Mouse (Mus musculus) c-Kit-positive CD71-negative TER-119-negative erythroid progenitor cells, embryonic 14.5 days (primary cell): ENCODE data around the gene Gli2.

Experiments used
- DNase-seq: peaks from one replicate; pipeline ENCODE4 v3.0.0-alpha.2; 2013; ENCODE audit warnings: low read depth

The Gli2 gene

DNA sequence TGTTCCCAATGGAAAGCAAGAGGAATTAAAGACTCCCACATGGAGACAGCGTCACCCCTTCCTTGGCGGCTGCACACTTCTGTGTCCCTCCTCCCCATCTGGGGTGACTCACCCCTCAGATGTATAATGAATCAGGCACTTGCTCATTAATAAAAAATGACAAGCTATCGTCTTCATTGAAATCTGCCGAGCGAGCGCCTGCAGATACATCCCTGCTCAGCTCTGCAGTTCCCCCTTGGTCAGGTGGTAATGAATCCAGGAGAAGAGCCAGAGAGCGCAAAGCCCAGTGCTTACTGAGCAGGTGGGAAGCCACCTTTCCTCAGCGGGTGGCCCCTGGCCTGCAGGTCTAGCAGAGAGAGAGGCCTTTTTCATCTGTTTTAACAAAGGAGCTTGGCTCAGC, 112.1 kb downstream of the Gli2 start:
- DNase-seq = no peak

DNA sequence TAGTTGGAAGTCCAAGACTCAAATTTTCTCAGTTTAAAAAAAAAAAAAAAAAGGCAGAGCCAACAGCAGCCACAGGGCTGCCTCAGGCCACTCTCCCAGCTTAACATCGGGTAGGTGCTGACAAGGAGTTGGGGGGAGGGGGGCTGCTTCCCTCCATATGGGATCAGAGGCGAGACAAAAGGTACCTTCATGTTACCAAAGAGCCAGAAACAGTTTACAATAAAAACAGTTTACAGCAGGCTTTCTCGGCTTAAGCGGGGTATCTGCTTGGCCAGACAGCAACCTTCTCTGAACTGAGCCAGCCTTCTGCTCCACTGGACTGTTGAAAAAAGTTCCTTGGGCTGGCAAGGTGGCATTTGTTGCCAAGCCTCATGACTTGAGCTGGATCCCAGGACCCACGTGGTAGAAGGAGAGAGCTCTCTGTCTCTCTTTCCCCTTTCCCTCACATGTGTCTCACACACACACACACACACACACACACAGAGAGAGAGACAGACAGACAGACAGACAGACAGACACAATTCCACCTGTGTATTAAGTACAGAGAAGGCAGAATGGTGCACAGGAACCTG, 113.1 kb downstream of the Gli2 start:
- no peak for DNase-seq

DNA sequence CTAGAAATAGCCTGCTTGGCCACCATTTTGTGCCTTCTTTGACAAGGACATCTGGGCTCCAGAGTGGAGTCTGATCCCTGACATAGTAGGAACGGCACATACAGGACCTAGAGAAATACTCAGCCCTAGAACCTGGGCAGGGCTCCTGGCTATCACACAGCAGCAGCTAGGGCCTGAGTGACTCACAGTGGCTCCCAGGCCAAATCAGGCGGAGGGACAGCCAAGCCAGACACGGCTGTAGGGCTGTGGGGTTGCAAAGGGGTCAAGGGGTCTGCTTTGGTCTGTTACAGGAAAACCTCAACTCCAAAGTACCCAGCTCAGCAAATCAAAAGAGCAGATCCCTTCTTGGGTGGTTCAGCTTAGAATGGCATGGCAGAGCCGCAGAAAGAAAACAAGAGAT, 115.2 kb downstream of the Gli2 start:
- DNase-seq = no peak

DNA sequence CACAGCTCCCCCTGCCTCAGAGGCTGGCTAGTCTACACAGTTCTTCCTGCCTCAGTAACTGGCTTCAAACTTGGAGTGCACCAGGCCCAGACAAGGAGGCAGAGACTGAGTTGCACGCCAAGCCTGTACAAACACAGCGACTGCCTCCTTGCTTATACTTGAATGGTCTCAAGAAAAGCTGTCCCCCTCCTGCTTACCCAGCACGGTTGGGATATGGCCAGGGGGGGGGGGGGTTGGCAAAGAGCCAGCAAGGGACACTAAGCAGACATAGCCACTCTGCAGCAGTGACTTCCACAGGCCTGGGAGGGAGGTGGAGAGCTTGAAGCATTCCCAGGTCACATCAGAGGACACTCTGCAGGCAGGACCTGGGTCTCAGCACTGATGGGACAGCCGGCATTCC, 117.3 kb downstream of the Gli2 start:
- DNase-seq = no peak

DNA sequence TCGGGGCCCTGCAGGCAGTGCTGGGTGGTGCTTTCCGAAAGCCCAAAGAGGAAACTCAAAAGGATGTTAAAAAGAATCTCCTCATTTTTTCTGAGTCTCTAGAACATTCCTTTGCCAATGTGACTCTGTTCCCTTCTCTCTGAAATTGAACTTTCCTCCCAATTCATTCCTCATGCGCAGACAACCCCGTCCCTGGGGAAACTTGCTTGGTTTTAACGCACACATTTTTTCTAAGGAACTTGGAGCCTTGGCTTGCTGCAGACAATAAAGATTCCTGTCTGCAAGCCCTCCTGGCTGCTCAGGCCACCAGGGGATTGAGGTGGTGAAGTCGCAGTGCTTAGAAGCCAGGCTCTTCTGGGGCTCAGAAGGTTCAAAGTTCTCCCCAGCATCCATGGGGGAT, 117.9 kb downstream of the Gli2 start:
- no peak for DNase-seq

DNA sequence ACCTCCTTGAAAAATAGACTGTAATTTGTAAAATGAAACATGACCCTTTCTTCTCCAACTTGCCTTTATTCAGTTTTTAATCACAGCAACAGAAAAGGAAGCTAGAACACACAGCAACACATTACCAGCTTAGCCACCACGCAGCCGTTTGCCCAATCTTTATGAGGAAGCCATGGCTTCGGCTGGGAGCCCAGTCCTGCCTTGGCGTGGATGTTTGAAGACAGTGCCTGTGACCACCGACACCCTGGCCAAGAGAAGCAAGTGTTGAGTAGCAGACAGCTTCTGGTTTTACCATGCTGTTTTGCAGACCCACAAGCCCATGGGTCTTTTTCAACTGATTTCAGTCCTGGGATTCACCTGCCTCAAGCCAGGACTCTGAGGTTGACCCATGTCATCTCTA, 121.3 kb downstream of the Gli2 start:
- DNase-seq = no peak

DNA sequence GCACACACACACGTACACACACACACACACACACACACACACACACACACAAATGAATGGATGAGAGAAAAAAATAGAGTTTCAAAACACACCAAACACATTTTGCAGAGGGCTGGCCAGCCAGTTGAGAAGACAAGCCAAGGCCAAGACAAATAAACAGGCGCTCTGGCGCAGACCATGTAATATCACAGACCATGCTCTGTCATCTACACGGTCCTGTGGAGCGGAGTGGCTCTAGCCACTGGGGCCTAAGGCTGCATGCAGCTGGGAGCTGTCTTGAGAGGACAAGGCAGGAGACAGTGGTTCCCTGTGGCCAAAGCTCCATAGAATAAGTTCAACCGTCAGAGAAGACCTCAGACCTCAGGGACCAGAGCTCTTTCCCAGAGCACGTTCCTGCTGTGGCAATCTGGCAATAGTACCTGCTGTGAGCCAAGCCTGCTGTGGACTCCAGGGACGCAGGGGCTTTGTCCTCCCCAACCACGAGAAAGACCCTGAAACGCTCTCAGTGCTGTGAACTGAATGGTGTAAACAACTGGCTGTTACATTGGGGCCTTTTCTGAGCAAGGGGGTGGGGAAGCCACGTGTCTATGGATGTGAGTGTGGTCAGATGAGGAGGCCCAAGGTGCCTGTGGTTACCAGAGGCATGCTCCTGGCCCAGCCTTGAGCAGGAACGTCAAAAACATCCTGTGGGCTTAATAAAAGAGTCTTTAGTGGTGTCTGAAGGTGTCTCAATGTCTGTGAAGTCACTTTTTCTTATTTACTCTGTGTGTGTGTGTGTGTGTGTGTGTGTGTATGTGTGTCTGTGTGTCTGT, 125.7 kb downstream of the Gli2 start:
- no peak for DNase-seq

DNA sequence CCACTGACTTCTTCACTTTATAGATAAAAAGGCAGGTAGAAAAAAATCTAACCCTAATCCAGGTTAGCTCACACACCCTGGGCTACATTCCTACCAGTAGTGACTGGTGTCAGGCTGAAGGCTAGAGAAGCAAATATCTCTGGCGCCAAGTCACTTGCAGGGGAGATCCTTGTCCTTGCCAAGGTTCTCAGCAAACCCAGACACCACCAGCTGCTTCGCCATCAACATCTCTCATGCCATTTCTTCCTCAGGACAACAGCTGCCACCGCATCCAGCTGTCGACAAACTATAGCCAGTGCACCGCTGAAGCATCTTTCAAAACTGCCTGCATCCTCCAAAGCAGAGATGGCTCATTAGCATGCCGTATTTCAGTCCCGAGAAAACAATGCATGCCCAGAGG, 126.9 kb downstream of the Gli2 start:
- no peak for DNase-seq

DNA sequence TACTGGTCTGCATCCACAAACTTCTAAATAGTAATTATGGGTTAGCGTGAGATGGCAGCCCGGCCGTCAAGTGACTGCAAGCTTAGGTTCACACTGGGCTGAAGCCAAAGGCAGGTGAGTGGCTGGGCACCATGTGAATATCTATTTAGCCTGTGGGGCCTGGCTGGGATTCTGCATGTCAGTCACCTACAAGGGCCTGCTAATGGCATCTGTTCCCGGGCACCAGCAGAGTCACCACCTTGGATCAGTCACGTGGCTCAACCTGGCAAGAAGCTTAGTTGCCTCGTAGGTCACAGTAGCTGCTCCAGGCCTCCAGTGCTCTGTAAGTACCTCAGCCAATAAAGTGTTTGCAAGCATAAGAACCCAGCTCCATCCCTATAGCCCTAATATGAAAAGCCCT, 131.2 kb downstream of the Gli2 start:
- DNase-seq = no peak

DNA sequence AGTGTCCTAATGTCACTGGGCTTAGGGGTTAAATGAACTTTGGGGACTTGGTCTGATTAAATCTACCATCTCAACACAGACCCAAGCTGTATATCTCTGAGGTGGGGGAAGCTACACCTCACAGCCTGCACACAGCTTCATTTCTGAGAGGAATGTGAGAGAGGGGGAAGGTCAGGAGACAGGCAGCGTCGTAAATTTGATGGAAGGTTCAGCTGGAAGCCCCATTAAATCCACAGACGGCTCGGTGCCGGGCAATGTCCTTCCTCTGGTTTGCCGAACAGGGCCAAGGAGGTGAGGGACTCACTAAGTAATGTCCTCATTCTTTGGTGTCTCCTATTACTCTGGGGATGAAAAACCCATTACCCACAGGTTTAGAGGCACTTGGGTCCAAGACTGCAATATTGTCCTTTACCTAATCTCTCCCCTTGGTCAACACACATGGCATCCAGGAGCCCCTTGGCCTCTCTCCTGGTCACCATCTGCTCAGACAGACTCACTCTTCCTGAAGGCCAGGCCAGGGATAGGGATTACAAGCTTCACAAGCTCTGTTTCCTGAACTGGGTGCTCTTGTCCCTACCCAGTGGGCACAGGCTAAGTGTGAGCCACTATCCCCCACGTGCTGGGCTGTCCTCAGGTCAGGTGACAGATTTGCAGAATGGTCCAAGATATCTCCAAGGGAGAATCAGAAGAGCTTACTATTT, 135.7 kb downstream of the Gli2 start:
- no peak for DNase-seq

DNA sequence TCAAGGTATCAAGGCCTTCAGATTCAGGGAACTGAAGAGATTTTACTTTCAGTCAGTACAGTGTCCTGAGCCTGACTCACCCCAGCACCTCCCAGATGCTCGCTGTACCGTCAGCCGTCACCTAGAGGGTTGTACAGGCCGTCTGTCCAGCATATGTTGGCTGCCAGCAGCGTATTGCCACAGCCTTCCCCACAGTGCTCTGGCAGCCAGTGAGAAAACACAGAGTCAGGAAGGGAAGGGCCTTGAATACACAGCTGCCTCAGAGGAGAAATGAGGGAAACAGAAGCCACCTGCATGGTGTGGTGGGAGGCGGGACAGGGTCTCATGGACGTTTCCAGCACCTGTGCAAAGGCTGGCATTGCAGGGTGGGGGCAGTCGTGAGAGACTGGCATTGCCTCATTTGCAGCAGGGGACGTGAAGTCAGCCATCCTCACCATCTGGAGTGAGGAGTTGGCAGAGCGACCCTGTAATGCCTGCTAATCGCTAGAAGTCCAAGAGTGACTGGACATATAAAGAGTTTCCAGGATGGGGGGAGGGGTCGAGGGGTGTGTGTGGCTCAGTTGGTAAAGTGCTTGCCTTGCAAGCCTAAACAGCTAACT, 136.8 kb downstream of the Gli2 start:
- no peak for DNase-seq

DNA sequence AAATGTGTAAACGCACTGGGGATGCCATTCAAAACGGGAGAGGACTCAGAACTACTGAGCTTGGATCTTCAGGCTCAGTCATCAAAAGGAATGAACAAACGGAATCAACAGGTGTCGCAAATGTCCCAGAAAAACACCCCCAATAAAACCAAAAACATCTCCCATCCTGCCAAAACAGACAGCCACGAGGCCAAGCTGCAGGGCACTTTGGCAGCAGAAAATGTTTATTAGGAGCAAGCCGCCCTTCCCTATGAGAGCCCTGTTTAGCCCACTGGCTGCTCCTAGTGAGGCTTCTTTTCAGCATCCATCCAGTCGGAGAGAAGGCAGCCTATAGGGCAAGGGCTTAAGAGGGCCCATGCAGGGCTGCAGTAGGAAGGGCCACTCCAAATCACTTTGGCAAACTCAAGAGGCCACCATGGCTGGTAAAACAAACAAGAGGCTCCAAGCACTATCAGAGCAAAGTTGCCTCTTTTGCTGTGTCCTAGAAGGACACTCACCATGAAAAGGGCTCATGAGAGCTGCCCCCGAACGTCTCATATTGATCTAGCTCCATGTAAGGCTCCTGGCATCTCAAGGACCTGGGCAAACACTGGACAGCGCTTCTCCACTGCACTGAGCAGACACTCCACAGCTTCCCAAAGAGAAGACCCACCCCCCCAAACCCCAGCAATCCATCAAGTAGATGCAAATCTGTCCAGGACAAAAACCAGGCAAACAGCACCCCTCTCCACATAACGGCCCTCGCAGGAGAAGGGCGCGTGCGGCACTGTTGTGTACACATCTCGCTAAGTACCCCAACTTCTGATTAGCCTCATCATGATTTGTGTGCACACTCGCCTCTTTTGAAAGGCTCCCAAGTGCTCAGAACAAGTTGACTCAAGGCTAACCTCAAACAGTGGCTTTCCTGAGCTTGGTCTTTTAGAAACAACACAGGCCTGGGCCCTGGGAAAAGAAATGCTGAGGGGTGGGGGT, 139.7 kb downstream of the Gli2 start:
- DNase-seq = no peak

DNA sequence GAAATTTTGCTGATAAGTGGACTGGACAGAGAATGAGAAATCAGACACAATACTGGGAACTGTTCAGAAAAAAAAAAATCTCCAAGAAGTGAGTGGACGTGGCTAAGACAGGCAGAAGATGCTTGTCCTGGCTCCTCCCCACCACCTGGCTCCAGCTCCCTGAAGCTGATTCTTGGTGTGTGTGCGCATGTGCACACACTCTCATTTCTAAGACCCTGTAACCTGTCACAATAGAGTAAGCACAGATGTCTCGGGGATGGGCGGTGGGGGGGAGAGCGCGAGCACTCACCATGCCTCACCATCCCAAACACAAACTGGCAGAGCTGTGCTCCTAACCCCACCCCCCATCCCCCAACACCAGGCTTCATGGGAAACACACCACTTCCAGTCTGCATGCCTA, 140.5 kb downstream of the Gli2 start:
- no peak for DNase-seq

DNA sequence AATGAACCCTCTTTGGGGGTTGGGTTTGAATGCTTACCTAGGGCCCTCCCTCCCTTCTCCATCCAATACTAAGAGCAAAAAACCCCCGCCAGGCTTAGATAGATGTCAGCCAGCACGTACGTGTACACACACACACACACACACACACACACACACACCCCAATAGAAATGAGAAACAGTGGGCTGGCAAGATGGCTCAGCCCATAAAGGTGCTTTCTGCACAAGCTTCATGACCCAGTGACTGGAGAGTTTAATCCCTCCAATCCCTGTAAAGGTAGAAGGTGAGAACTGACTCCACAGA, 142.0 kb downstream of the Gli2 start:
- DNase-seq = no peak

DNA sequence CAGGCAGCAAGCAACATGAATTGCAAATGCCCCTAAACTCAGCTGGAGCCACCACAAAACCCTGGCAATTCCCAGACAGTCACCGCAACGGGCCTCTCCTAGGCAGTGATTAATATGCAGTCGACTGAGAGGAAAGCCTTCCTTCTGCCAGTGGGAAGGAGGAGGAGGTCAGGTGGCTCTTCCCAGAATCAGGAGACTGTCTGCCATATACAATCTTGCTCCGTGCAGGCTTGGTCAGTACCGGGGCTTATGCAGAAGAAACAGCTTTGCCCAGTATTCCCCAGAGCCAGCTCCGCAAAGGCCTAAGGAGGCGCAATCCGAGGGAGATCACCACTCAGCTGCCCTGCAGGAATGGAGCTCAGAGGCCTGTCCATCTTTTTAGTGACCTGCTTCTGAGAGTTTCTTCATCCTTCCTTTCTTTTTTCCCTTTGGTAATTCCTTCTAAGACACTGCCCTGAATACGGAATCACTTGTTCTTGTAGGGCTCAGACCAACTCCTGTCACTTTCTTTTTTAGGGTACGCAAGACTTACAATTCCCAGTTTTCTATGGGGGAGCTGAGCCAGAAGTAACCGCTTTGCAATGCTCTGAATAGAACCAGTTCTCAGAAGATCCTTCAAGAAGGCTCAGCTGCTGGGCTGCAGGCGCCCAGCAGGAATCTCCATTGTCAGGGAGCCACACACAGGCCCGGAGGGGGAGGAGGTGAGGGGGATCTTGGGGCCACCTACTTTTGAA, 142.6 kb downstream of the Gli2 start:
- DNase-seq = no peak

DNA sequence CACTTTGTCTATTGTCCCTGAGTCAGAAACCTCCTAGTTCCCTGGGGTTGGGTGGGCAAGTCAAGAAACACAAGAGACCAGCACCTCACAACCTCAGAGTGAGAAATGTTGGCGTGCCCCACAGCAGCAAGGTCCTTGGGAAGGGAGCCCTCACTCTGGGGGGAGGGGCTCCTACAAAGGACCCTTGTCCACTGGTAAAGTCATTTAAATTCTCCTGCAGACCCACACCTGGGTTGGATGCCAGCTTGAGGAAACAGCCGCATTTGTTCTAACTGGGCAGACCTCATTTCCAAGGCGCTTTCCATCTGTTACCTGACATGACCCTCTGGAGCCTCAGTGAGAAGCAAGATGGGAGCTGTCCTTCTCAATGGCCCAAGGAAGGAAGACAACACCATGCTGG, 144.4 kb downstream of the Gli2 start:
- DNase-seq = no peak

DNA sequence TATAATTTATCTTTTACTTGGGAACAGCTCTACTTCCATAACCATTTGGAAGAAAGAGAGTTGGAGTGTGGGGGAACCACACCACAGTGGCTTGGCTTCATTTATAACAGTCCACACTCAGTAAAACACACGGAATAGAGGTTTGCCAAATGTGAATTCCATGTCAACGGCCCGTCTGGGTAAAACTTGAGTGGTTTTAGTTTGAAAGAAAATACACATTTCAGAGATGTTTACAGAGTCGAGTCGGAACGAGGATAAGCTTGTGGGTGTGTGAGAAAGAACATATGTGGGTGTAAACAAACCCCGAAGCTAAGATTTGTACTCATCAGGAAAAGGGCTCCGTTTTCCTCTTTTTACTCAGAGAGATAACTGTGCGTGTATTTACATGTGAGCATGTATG, 145.8 kb downstream of the Gli2 start:
- DNase-seq = no peak

DNA sequence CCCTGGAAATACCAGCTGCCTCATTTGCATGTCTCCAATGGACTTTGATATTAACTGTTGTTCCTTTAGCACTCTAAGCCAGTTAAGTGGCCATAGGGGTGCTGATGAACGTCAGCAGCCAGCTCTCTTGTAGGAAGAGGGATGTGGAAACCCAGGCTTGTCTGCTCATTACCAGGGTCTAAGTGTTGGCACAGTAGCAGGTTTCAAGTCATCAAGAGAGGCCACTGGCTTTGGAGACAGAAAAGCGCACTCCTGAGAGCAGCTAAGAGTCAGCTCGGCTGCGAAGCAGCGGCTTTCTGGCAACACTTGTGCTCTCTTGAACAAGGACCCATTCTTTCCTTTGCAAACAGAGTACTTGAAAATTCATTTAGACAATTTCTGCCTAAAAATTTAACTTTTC, 148.1 kb downstream of the Gli2 start:
- no peak for DNase-seq

DNA sequence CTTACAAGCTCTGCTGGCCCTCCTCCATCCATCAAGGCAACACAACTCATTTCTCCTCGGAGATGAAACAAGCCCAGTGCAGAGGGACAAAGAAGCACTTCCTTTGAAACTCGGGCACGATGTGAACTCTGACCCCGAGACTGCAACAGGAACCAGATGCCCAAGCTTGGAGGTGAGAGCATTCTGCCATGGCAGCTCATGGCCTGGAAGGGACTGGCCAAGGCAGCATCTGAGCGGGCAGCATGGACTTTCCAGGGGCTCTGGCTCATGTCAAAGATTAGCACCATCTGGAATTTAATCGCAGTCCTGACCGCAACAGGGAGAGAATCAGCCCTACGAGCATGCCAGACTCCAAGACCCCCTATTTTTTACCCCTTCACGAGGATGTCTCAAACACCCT, 148.5 kb downstream of the Gli2 start:
- DNase-seq = no peak

DNA sequence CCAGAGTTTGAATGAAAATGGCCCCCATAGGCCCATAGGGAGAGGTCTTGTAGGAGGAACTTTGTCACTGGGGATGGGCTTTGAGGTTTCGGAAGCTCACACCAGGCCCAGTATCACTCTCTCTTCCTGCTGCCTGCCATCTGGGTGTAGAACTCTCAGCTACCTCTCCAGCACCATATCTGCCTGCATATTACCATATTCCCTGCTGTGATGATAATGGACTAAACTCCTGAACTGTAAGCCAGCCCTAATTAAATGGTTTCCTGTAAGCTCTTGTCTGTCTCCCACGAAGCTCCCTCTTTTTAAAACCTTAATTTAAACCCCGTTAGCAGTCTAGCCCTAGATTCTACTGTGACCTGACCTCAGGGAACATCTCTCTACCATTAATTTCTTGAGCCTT, 149.0 kb downstream of the Gli2 start:
- no peak for DNase-seq

DNA sequence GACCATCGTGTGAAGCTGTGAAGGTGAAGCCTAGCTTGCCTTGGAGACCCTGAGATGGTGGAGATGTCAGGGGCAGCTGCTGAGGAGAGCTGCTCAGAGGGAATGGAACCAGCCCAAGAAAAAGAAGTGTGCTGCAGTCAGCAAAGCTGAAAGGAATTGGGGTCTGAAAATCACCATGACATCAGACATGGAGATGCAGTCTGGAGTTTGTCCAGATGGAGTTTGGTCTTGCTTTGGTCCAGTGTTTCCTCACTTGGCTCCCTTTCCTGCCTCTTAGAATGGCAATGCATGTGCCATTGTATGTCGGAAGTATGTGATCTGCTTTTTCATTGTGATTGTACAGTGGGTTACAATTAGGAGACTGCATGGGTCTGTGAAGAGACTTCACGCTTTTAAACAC, 149.7 kb downstream of the Gli2 start:
- DNase-seq = no peak
